9 mouse cellular contexts compared by ENCODE assay signal in genomic region chr9:113742361-113742794, GRCm38 (mm10). TPM values are rescaled to one million over a fixed set of nuclear protein-coding genes. Genes with fewer than 3 reads are reported as not detected.
A peak's percentile ranks its signal among the peaks of the same experiment; 100 is the strongest.
DNase-seq lines count a peak whose midpoint lies in the region; ATAC-seq and TF ChIP-seq lines count a peak whose summit lies in the region.
"Had no signal": no experiment of that assay in that cellular context is flagged by ENCODE, and none has a peak within 500 bp of the region (broad histone marks: within the 10 kb centered on the region; RNA-seq: fewer than 3 reads in every experiment).

No protein-coding gene starts in this region.

- peak; percentile 23 for DNase-seq in adrenal gland, postnatal 10 days
- DNase-seq in adrenal gland, adult 8-10 months = no peak
- peak; percentile 13 for DNase-seq in adrenal gland, postnatal 25 days
- peak; percentile 24 to 69 for DNase-seq in layer of hippocampus, postnatal 14 days (ENCODE audit: low spot score in 2 of 2)

- H3K27ac ChIP-seq in embryonic fibroblast, embryonic 13.5 days (ENCODE audit: insufficient read depth, low read length) = 0 out of 2 replicates have a peak overlapping the region, but pooled peaks have one; percentile 45
- H3K27ac ChIP-seq in hindbrain, embryonic 12.5 days = no peak overlapping the region
- H3K27ac ChIP-seq in stomach, embryonic 14.5 days (ENCODE audit: low read length) = no peak overlapping the region

- H3K4me3 ChIP-seq in embryonic fibroblast, embryonic 13.5 days (ENCODE audit: insufficient read depth, low read length) = peak overlapping the region; percentile 59
- peak overlapping the region; percentile 69 for H3K4me3 ChIP-seq in hindbrain, embryonic 12.5 days
- H3K4me3 ChIP-seq in stomach, embryonic 14.5 days (ENCODE audit: low read depth, low read length) = peak overlapping the region; percentile 72

- H3K4me1 ChIP-seq in embryonic fibroblast, embryonic 13.5 days (ENCODE audit: control insufficient read depth, insufficient read depth, low read length) = peaks cover 5% of the 10 kb centered on the region; the same call in 1 of the 2 replicates
- H3K4me1 ChIP-seq in hindbrain, embryonic 12.5 days = peaks cover 17% of the 10 kb centered on the region
- 0 out of 2 replicates have a peak, but pooled peaks cover 3% of the 10 kb centered on the region for H3K4me1 ChIP-seq in stomach, embryonic 14.5 days (ENCODE audit: control insufficient read depth, insufficient read depth, low read length)

- H3K9me3 ChIP-seq in hindbrain, embryonic 12.5 days (replicated peaks) = no peaks in the 10 kb centered on the region
- no peaks in the 10 kb centered on the region for H3K9me3 ChIP-seq in stomach, embryonic 14.5 days (ENCODE audit: control insufficient read depth, low read depth, low read length)

- ATAC-seq in hindbrain, embryonic 12.5 days (ENCODE audit: low FRiP score) = no peak
- ATAC-seq in megakaryocyte progenitor cell, adult 5-6 weeks (replicated peaks; ENCODE audit: poor library complexity) = peak; percentile 13
- ATAC-seq in stomach, embryonic 14.5 days (ENCODE audit: insufficient number of reproducible peaks, insufficient read depth, low FRiP score, low read depth) = no peak

- no peaks in the 10 kb centered on the region for H3K27me3 ChIP-seq in hindbrain, embryonic 12.5 days
- no peaks in the 10 kb centered on the region for H3K27me3 ChIP-seq in stomach, embryonic 14.5 days (ENCODE audit: control insufficient read depth, insufficient read depth, low read length)
- H3K27me3 ChIP-seq: Patski had no signal

- no peak for TF ChIP-seq CTCF in embryonic fibroblast, embryonic 13.5 days (IDR thresholded peaks at IDR 0.05; ENCODE audit: borderline replicate concordance, insufficient read depth, low read length)

- peak overlapping the region; percentile 76 for H3K9ac ChIP-seq in hindbrain, embryonic 12.5 days
- peak overlapping the region; percentile 82 for H3K9ac ChIP-seq in stomach, embryonic 14.5 days (replicated peaks; ENCODE audit: low read depth, low read length)

- WGBS in hindbrain, embryonic 12.5 days = 6% methylated on average over 17 of the region's 17 CpGs
- WGBS in stomach, embryonic 14.5 days = 3% methylated on average over 17 of the region's 17 CpGs

- TF ChIP-seq POLR2A in embryonic fibroblast, embryonic 13.5 days (IDR thresholded peaks at IDR 0.05; ENCODE audit: low read depth, low read length) = no peak

- H3K36me3 ChIP-seq in hindbrain, embryonic 12.5 days = no peaks in the 10 kb centered on the region
- H3K36me3 ChIP-seq in stomach, embryonic 14.5 days (ENCODE audit: control insufficient read depth, insufficient read depth, low read length) = no peaks in the 10 kb centered on the region

- H3K4me2 ChIP-seq in hindbrain, embryonic 12.5 days (replicated peaks) = peak overlapping the region; percentile 82
- H3K4me2 ChIP-seq in stomach, embryonic 14.5 days (replicated peaks; ENCODE audit: low read depth, low read length) = peak overlapping the region; percentile 96

RNA-seq across cellular contexts. Expression of gene Clasp2, which starts 1.1 kb away (rescaled TPM):
- 10 to 100 TPM; 76.5 to 86.0 TPM for total RNA-seq in adrenal gland, postnatal 10 days (2021)
- total RNA-seq in adrenal gland, adult 8-10 months (2022) = 100 to 1,000 TPM; 122 to 289 (median 183) TPM
- total RNA-seq in adrenal gland, postnatal 25 days (2021) = 123 and 133 TPM in 2 replicates
- 37.5 and 43.7 TPM in 2 replicates for polyA plus RNA-seq in embryonic fibroblast, embryonic 13.5 days (2011; ENCODE audit: insufficient read length, low read depth, missing spikeins)
- 84.5 and 89.3 TPM in 2 replicates for polyA plus RNA-seq in hindbrain, embryonic 12.5 days (2016; fragmentation: Nextera tagmentation; extraction: Ambion mirVana)
- 100 to 1,000 TPM; 254 to 274 TPM for total RNA-seq in layer of hippocampus, postnatal 14 days (2021)
- 47.0 and 47.4 TPM in 2 replicates for total RNA-seq in megakaryocyte progenitor cell, adult 5-6 weeks (2015)
- 37.5 and 38.1 TPM in 2 replicates for total RNA-seq in megakaryocyte progenitor cell, adult 5-6 weeks (2017)
- polyA plus RNA-seq in stomach, embryonic 14.5 days (2014; fragmentation: Nextera tagmentation; extraction: Ambion mirVana) = 34.6 and 34.8 TPM in 2 replicates

RNA-seq across cellular contexts. Expression of gene Pdcd6ip, which starts 34.3 kb away (rescaled TPM):
- total RNA-seq in adrenal gland, postnatal 10 days (2021) = 100 to 1,000 TPM; 107 to 110 TPM
- 100 to 1,000 TPM; 176 to 225 (median 190) TPM for total RNA-seq in adrenal gland, adult 8-10 months (2022)
- total RNA-seq in adrenal gland, postnatal 25 days (2021) = 187 and 196 TPM in 2 replicates
- 169 and 193 TPM in 2 replicates for polyA plus RNA-seq in embryonic fibroblast, embryonic 13.5 days (2011; ENCODE audit: insufficient read length, low read depth, missing spikeins)
- polyA plus RNA-seq in hindbrain, embryonic 12.5 days (2016; fragmentation: Nextera tagmentation; extraction: Ambion mirVana) = 59.6 and 64.9 TPM in 2 replicates
- total RNA-seq in layer of hippocampus, postnatal 14 days (2021) = 10 to 100 TPM; 58.9 to 61.6 TPM
- total RNA-seq in megakaryocyte progenitor cell, adult 5-6 weeks (2015) = 114 and 122 TPM in 2 replicates
- 42.8 and 54.2 TPM in 2 replicates for total RNA-seq in megakaryocyte progenitor cell, adult 5-6 weeks (2017)
- 80.0 and 81.9 TPM in 2 replicates for polyA plus RNA-seq in stomach, embryonic 14.5 days (2014; fragmentation: Nextera tagmentation; extraction: Ambion mirVana)
